Mouse (Mus musculus) B cell, adult 2 months (primary cell): ENCODE results near the gene Mark2.
A peak's percentile ranks its signal among the peaks of the same experiment; 100 is the strongest.

Experiments used
- DNase-seq, 2 experiments: peaks; one replicate each; pipeline ENCODE4 v3.0.0; 2022

The Mark2 gene

GRCm38 (mm10) chr19:7265478-7266191 lies 76.0 kb downstream of the Mark2 start:
- DNase-seq, result peak; percentile 10 to 15

- DNase-seq, result no peak
These were observed 76.8 kb downstream of the Mark2 start for GRCm38 (mm10) chr19:7264766-7265331.

GRCm38 (mm10) chr19:7264088-7264765 lies 77.4 kb downstream of the Mark2 start:
- DNase-seq, result peak; percentile 88 to 89

GRCm38 (mm10) chr19:7262592-7262991 lies 79.1 kb downstream of the Mark2 start:
- DNase-seq, result no peak

DNA sequence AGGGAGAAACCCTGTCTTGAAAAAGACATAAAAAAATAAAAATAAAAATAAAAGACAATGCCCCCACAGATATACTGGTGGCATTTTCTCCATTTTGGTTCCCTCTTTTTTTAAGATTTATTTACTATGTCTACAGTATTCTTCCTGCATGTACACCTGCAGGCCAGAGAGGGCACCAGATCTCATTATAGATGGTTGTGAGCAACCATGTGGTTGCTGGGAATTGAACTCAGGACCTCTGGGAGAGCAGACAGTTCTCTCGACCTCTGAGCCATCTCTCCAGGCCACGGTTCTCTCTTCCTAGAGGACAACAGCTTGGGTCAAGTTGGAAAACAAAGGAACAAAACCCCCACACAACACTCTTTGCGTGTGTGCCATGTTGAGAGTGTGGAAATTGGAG lies 79.7 kb downstream of the Mark2 start:
- DNase-seq, result no peak

DNA sequence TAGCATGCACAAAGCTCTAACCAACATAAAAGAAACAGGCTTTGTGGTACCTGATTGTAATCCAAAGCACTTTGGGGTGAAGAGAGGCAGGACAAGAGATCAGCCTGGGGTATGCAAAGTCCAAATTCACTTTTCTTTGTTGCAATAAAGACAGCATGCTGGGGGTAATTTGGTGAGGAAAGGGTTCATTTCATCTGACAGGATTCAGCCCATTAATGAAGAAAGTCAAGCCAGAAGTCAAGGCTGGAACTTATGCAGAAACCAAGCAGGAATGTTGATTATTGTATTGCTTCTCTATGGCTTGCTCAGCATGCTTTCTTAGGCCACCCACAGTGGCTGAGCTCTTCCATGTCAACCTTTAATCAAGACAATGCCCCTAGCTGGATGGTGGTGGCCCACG lies 80.2 kb downstream of the Mark2 start:
- no peak for DNase-seq

DNA sequence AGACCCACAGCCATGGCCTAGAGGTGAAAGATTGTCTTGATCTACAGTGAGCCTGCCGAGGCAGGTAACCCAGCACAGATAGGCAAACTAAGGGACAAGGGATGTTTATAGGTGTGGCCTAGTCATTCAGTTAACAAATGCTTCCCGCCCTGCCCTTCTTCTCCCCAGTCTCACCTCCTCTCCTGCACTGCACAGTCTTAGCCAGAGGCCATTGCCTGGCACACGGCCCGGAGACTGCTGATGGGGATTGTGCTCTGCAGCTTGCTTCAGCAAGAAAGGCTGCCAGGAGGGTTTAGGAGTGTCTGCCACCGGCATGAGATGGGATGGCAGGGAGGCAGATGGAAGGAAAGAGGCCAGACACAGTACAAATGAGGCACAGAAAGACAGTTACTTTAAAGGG lies 83.8 kb downstream of the Mark2 start:
- no peak for DNase-seq

GRCm38 (mm10) chr19:7246021-7246420 lies 95.6 kb downstream of the Mark2 start:
- no peak for DNase-seq

GRCm38 (mm10) chr19:7240782-7241690 lies 100.6 kb downstream of the Mark2 start, which contains the start of gene Naa40:
TSS of gene Naa40 (minus strand) at chr19:7241183.
- DNase-seq, result peak; percentile 95 to 96

DNA sequence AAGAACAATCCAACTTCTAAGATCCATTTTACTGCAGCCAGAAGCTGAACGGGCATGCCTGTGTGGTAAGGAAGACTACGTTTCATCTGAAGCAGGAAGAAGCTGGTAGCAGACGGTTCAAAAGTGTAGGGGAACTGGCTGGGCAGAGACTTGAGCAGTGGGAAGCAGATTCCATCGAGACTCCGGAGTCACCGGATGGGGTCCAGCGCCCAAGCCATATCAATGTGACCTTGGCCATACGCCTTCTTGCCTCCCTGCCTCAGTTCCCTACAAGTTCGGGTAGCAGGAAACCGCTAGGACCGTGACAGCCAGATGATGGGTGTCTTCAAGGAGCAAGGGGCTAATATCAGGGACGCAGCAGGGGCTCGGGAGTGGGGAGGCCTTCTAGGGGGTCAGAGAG lies 101.4 kb downstream of the Mark2 start:
- peak in 1 of 2 experiments; percentile 33 for DNase-seq

DNA sequence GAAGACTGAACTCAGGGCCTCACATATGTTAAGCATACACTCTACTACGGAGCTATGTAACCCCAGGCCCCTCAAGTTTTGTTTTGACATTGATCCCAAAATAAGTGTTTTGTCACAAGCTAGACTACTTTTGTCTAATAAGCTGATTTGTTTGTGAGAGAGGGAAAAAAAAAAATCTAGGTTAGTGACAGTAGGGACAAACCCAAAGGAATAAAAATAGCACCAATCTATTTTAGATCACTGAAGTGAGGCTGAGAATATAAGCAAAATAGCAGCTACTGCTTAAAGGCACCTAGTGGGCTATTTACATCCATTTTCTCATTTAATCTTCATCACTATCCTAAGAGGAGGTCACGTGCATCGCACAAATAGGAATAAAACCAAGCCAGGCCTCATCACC lies 102.1 kb downstream of the Mark2 start:
- no peak for DNase-seq

GRCm38 (mm10) chr19:7236742-7237141 lies 104.9 kb downstream of the Mark2 start:
- DNase-seq, result no peak

GRCm38 (mm10) chr19:7236011-7236410 lies 105.6 kb downstream of the Mark2 start:
- no peak for DNase-seq

DNA sequence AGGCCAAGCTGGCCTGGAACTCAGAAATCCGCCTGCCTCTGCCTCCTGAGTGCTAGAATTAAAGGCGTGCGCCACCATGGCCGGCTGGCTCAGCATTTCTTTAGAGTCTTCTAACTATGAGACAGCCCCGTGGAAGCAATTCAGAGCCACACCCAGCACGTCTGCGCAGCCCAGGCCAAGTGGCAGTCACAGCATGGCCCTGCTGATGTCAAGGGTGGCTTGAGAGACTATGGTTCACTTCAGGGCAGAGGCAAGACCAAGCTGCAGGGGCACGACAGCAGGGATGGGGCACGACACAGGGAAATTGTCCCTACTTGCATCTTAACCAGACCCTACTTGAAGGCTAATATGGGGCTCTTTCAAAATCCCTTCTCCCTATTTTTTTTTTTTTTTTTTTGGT lies 106.2 kb downstream of the Mark2 start:
- no peak for DNase-seq

DNA sequence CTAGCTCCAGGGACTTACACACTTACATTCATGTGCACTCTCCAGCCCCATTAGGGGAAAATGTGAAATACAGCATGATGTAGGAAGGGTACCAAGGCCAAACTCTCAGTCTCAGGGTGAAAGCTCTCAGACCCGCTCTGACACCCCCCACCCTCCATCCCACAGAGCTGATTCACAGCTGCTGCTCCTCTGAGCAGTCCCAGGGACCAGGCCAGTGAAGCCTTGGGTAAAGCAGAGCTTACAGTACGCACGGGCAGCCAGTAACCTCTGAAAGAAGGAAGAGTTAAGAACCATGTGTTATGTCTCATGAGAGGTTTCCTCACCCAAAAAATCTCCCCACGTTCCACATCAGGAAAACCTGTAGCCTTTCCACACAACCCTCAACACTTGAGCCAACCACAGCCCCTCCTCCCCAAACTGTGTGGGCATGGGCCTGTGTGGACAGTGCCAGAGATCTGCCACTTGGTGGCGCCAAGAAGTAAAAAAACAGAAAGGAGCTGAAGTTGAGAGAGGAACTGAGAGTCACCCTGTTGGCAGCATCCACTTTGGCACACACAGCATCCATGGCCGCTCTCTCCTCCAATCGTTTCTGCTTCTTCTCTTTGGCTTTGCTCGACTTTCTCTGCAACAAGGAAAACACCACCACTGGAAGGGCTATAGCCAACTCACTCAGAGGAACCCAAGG lies 107.0 kb downstream of the Mark2 start:
- DNase-seq, result peak; percentile 87 to 88

GRCm38 (mm10) chr19:7226511-7226914 lies 115.1 kb downstream of the Mark2 start:
- peak; percentile 59 to 63 for DNase-seq
